Mouse (Mus musculus) myocyte (in vitro differentiated cells): ENCODE measurements around the gene AC170998.1.

Experiments used
- MYOD1 ChIP-seq, 3 experiments: IDR thresholded peaks; one replicate each; pipeline ENCODE4 v1.6.1; 2011; ENCODE audit warnings: control low read depth in 2 of 3, low read depth in 2 of 3, mild to moderate bottlenecking in 2 of 3, moderate library complexity in 1 of 3; ENCODE audit not compliant: insufficient read length in 2 of 3, control insufficient read depth in 1 of 3
- MYOG ChIP-seq, 3 experiments: IDR thresholded peaks; one replicate each; pipeline ENCODE4 v1.6.1; 2011; ENCODE audit warnings: control low read depth in 2 of 3, low read depth in 2 of 3, mild to moderate bottlenecking in 2 of 3; ENCODE audit not compliant: insufficient read length in 2 of 3, control insufficient read depth in 1 of 3, insufficient read depth in 1 of 3
- POLR2A ChIP-seq: IDR thresholded peaks from one replicate; pipeline ENCODE4 v1.6.1; 2011; ENCODE audit warnings: low read depth, mild to moderate bottlenecking, control low read depth, moderate library complexity; ENCODE audit not compliant: insufficient read length

GRCm38 (mm10) chr17:28706697-28707096, 19.2 kb upstream of the AC170998.1 start:
- TF ChIP-seq POLR2A (no peak), MYOG (IDR thresholded peaks at IDR 0.05; ENCODE audit: control insufficient read depth in 1 of 3, insufficient read depth in 1 of 3, insufficient read length in 2 of 3, low read depth in 2 of 3) (no peak), MYOD1 (IDR thresholded peaks at IDR 0.05; ENCODE audit: control insufficient read depth in 1 of 3, insufficient read length in 2 of 3, low read depth in 2 of 3) (no peak)
